Mouse (Mus musculus) erythroblast, adult 5-6 weeks (primary cell): ENCODE results near the gene Ptrh2. TPM values are rescaled to one million over a fixed set of nuclear protein-coding genes. Genes with fewer than 3 reads are reported as not detected.
A peak's percentile ranks its signal among the peaks of the same experiment; 100 is the strongest.

ENCODE experiments used
- ATAC-seq: replicated peaks from 2 replicates; pipeline ENCODE4 v1.8.0; 2016; ENCODE audit warnings: moderate number of reproducible peaks, mild to moderate bottlenecking, moderate TSS enrichment, inconsistent platforms; ENCODE audit not compliant: poor library complexity, low FRiP score, severe bottlenecking
- total RNA-seq, 2 experiments: library from RNA; stranded (forward) in 1 of 2; stranded (reverse) in 1 of 2; fragments of 150-400 nt in 1 of 2; fragments of 200-764, 138-1000 nt in 1 of 2; gene quantifications; 2 replicates each; pipeline versions ENCODE4 v1.2.3 to v1.2.4; 2015 to 2017; ENCODE audit warnings: low replicate concordance in 2 of 2

Ptrh2 gene
- 6.9 and 8.8 TPM in 2 replicates for total RNA-seq (2015; ENCODE audit: low replicate concordance)
- total RNA-seq (2017; ENCODE audit: low replicate concordance): 9.5 TPM in 2 replicates

- peak; percentile 93 for ATAC-seq
These were observed at the start of gene Ptrh2, which contains the start of gene Vmp1 for GRCm38 (mm10) chr11:86683395-86684125. TSS of gene Ptrh2 (plus strand) at chr11:86683985. TSS of gene Vmp1 (minus strand) at chr11:86683836.

GRCm38 (mm10) chr11:86634396-86634795 lies 49.4 kb upstream of the Ptrh2 start:
- ATAC-seq: no peak

- no peak for ATAC-seq
These were observed 46.1 kb upstream of the Ptrh2 start for GRCm38 (mm10) chr11:86637697-86638096.

- no peak for ATAC-seq
These were observed 42.1 kb upstream of the Ptrh2 start for GRCm38 (mm10) chr11:86641714-86642113.

DNA sequence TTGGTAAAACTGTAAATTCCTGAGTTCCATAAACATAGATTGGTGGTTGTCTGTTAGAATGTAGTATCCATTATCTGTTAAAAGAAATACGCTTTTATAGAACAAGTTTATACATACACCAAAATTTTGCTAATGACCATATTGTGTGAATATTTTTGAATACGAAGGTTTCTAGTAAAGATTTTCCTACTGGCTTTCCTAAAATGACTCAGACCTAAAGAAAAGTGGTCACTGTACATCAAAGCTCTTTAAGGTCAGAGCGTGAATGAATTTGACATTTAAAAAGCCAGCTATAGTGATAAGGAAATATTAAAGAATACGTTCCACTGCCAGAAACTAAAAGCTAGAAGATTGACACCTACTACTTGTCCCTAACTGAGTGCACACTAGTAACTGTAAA lies 39.2 kb upstream of the Ptrh2 start:
- no peak for ATAC-seq

GRCm38 (mm10) chr11:86646136-86646834 lies 37.5 kb upstream of the Ptrh2 start:
- no peak for ATAC-seq

DNA sequence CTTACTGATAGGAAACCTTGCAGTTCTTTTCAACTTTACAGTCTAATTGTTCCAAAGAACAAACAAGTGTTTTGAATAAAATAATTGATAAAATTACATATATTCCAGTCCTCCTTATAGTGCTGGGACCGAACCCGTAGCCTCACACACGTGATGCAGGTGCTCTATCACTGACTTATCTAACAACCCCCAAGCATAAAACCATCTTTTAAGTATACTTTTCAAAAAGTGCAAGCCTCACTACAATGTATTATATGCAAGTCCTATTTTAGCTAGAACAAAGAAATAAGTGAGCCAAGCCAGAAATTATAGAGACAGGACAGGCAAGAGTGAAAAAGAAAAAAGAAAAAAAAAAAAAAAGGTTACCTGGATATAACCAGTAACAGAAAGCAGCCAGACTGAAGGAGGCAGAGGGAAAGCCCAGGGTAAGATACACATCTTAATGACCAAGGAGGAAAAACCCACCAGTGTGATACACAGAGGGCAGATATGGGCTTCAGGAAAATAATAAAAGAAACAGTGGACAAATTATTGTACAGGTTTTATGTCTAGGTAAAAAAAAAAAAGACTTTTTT lies 36.8 kb upstream of the Ptrh2 start:
- no peak for ATAC-seq

DNA sequence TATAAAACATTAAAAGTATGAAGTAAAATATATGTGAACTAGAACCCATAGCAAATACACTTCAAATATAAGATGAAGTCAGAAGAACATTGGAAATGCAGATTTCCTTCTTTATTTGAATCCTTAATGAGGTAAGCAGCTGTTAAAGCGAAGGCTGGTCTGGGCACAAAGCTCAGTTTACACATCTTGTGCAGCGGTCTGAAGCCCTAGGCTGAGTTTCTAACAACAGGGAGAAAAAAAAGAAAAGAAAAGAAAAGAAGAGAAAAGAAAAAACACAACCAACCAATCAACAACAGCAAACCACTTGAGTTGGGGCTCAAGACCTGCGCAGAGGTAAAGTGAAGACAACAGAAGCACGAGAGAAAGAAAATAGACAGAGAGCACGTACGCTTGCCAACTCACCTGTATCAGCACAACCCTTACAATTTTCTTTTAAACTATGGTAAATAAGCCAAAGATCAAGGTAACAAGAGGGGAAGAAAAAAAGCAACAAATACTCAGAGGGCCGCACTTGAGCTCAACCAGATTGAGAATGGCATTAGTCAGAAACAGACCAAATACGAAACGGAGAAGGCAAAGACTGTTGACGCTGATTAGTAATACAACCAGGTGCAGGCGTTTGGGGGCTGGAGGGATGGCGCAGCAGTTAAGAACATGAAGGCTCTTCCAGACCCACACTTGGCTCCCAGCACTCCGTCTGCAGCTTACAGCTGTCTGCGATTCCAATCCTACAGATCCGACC lies 35.9 kb upstream of the Ptrh2 start:
- no peak for ATAC-seq

DNA sequence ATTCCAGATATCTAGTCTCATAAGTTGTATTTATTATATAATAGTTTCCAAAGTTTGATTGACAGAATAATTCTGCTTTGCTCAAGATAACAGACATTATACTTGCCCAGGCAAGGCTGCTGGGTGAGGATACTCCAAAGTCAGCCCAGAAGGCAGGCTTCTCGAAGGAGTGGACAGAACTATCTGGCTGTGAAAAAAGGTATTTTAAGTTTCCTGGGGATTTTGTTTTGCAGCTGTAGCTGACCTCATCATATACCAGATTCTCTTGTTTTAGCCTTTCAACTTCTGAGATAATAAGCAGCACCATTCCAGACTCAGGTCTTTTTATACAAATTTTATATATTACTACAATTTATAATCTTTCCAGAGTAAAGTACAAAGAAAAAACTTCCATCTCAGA lies 34.2 kb upstream of the Ptrh2 start:
- no peak for ATAC-seq

GRCm38 (mm10) chr11:86650676-86651075 lies 33.1 kb upstream of the Ptrh2 start:
- ATAC-seq: no peak

GRCm38 (mm10) chr11:86652578-86652979 lies 31.2 kb upstream of the Ptrh2 start:
- no peak for ATAC-seq

- peak; percentile 76 for ATAC-seq
These were observed 30.3 kb upstream of the Ptrh2 start for GRCm38 (mm10) chr11:86653446-86653845.

DNA sequence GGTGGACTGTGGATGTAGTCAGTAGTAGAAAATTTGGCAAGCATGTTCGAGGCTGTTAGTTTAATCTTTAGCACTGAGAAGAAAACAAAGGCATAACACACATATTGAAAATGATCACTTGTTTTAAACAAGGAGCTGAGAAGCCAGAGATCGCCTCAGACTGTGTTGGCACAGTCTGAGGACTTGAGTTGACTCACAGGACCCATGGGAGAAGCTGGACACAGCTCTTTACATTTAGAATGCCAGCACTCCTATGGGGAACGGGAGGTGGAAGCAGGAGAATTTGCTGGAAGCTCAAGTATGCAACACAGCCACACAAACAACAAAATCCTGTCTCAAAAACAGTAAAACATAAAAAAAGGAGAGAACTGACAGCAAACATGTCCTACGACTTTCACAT lies 29.7 kb upstream of the Ptrh2 start:
- ATAC-seq: no peak

- peak; percentile 61; the same call in 1 of the 2 replicates for ATAC-seq
These were observed 28.1 kb upstream of the Ptrh2 start for GRCm38 (mm10) chr11:86655671-86656070.

DNA sequence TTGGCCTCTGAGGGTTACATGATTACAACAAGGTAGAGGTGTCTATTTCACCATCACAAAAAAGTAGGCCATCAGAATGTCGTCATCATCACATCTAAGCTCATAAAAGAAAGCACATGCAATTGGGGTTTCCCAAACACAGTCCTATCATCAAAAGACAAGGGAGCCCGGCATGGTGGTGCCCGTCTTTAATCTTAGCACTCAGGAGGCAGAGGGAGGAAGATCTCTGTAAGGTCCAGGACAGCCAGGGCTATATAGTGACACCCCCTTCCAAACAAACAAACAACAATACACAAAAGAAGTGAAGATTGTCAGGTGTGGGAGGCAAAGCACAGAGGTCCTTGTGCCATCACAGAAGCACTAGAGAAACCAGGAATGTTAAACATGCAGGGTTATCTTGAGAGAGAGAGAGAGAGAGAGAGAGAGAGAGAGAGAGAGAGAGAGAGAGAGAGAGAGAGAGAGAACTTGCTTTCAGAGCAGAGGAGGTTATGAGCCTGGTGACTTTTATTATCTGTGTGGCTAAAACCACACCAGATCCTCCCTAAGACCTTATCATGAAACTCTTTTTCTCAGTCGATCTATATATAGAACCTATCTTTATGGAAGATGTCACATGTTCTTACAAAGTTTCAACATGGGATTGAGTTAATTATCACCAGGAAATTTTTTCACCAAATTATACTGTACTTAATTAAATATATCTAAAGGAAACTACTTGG lies 26.8 kb upstream of the Ptrh2 start:
- ATAC-seq: no peak

- peak; percentile 76 for ATAC-seq
These were observed 25.9 kb upstream of the Ptrh2 start for GRCm38 (mm10) chr11:86657863-86658262.

DNA sequence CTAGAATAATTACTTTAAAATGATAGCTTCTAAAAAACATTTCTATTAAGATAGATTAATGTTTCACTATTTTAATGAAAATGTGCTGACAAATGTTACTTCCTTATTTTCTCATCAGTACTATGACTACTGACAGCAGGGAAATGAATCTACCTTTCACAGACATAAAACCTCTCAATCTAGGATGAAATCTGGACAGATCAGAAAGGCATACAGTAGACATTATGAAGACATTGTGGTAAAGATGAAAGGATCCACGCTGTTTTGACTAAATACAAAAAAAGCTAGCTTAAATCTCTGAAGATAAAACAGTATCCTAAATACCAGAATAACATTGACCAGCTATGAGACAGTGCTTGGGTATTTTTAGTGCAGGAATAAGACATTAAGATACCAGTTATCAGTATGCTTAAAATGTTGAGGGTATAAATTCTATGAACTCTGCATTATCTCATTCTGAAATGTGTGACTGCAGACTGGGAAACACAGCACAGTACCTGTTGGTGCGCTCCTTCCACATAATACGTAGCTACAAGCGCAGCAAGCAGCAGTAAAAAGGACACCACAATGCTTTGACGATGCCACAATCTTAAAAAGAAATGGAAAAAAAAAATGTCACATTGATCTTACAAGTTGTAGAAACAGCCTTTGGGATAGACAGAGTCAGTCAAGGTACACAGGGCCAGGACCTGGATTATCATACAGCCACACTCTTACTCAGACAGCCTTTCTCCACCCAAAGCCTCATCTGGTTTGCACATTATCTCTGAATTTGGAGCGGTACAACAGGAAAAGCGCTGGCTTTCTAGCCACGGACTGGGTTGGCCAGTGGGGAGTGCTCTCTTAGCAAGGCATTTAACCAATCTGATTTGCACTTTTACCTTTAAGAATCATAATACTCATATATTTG lies 20.5 kb upstream of the Ptrh2 start:
- ATAC-seq: peak; percentile 90

DNA sequence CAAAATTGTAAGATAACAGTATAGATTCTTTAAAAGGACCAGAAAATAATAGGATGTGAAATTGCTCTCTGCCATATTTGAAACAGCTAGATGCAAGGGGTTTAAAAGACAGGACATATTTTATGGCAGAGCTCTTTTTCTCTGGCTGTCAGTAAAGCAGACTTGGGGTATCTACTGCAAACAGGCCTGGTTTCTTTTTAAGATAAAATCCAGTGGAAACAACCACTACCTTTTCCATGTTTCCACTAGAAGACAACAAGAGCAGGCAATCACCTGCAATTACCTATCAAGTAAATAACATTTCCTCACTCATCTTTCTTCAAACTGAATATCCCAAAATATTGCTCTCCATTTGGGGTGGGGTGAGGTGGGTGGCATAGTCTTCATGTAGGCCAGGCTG lies 19.8 kb upstream of the Ptrh2 start:
- ATAC-seq: peak; percentile 67

DNA sequence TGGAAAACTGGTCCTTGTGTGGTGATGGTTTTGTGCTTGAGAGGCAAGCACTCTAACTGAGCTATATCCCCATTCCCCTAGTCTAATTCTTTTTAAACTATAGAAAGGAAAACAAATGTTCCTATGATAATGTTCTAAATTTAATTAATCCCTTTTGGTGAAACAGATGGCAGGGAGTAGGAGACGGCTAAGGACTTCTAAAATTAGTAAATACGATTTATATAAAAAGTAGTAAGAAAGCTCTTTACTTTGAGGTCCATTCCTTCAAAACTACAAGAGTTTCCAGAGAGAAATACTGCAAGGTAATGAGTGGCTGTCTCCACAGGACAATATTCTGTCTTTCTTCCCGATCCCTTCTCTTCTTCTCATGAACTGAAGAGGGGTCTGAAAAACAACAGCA lies 19.4 kb upstream of the Ptrh2 start:
- ATAC-seq: no peak
